Mouse (Mus musculus) ovary, postnatal 36 days (tissue): ENCODE measurements around the gene Usp48.

Experiments used
- DNase-seq: peaks from one replicate; pipeline ENCODE4 v3.0.0; 2022; ENCODE audit warnings: low spot score, mixed read lengths

Usp48 gene

GRCm38 (mm10) chr4:137609702-137610101 lies 16.1 kb downstream of the Usp48 start:
- DNase-seq: no peak

GRCm38 (mm10) chr4:137610256-137610655 lies 16.7 kb downstream of the Usp48 start:
- DNase-seq: no peak

GRCm38 (mm10) chr4:137622847-137623246 lies 29.3 kb downstream of the Usp48 start:
- DNase-seq: no peak

DNA sequence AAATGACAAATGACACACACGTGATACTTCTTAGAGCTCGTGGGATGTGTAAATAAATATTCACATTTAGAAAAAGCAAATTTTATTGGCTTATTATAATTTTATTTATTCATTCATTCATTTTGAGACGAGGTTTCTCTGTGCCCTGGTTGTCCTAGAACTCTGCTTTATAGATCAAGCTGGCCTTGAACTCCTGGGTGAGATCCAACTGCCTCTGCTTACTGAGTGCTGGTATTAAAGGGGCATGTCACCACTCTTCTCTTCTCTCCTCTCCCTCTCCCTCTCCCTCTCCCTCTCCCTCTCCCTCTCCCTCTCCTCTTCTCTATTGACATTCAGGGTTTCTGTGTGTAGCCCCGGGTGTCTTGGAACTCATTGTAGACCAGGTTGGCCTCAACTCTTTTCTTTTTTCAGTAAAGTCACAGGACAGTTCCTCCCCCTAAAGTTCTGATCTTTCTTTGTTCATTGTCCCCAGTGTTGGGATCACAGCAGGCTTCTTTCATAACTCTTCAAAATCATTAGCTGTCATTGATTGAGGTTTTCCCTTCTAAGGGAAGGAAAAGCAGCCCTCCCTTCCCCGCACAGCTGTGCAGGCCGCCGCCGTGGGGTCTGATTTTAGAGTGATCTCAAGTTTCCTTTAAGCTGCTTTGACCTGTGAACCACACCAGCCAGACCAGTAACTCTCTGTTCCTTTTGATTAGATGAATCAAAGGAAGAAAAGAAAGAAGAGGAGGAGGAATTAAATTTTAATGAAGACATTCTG lies 34.1 kb downstream of the Usp48 start:
- no peak for DNase-seq

DNA sequence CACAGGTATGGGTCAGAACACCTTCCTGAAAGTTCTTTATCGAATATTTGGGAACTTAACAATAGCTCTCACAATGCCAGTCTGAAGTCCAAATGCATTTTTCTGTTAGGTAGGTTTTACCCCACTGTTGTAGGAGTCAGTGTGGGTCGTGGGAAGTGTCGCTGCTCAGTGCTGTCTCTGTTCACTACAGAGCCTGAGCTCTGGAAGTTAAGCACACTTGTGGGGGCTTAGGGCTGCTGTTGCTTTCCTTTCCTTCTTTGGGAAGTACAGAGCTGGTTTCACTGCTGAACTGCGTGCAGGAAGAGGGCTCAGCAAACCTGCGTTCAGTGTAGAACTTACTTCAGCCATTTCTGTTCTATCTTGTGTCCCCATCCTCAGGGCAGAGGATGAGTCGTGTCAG lies 34.8 kb downstream of the Usp48 start:
- DNase-seq: no peak

GRCm38 (mm10) chr4:137629354-137629753 lies 35.8 kb downstream of the Usp48 start:
- peak; percentile 36 for DNase-seq

- no peak for DNase-seq
Observed at GRCm38 (mm10) chr4:137630153-137630552, 36.6 kb downstream of the Usp48 start.

GRCm38 (mm10) chr4:137631596-137631995 lies 38.0 kb downstream of the Usp48 start:
- DNase-seq: peak; percentile 70

DNA sequence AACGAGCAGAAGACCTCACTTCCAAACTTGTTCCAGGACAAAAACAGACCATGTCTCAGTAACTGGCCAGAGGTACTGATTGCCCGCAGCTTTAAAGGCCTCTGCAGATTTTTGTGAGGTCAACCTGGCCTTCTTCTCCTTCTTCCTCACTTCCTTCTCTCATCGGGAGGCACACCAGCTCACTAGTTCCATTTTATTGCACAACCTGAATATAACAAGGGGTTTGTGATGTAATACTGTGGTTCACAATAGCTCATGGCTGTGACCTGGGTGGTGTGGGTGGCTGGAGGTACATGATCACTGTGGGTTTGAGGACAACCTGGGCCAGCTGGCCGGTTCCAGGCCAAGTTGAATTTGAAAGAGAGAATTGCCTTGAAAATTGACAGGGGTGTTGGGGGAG lies 39.8 kb downstream of the Usp48 start:
- DNase-seq: no peak

DNA sequence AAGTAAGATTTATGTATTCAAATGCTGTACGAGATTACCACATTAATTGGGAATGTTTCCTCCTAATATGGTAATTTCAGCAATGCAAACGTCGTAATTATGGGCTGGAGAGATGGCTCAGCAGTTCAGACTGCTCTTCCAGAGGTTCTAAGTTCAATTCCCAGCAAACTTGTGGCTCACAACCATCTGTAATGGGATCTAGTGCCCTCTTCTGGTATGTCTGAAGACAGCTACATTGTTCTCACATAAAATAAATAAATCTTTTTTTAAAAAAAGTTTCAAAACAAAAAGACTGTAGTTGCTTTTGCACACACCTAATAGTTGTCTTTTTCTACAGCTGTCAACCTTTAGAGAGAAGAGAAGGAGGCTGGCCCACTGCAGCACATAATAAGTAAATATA lies 43.0 kb downstream of the Usp48 start:
- DNase-seq: no peak

DNA sequence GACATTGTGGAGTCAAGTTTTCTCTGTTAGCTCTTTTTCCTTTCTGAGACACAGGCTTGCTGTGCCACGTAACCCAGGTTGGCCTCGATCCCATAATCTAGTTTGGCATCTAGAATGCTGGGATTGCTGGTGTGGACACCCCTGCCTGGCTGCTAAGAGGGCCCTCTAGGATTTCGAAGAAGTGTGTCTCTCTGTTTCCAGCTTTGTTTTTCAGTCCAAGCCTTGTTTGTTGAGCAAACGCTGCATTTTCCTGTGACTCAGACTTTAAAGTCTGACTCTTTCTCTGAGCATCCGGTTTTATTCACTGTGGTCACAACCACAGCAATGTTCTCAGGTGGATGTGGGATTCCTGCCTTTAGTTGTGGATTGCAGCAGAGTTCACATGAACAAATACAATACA lies 48.0 kb downstream of the Usp48 start:
- no peak for DNase-seq

GRCm38 (mm10) chr4:137642101-137642500 lies 48.5 kb downstream of the Usp48 start:
- DNase-seq: no peak

DNA sequence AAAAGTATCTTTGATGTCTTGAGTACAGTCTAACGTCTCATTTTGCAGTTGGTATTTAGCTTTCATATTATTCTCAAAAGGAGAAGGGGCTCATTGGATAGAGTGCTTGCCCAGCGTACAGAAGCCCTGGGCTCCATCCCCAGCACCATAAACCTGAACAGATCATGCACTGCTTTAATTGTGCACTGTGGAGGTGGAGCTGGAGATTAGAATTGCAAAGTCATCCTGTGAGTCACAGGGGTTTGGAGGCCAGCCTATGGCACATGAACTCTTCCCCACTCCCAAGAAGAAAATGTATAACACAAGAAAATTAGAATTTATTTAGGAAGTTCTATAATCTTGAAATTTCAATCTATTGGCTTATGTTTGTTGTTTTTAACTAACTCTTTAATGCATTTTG lies 49.9 kb downstream of the Usp48 start:
- no peak for DNase-seq

GRCm38 (mm10) chr4:137646262-137646661 lies 52.7 kb downstream of the Usp48 start:
- no peak for DNase-seq

- DNase-seq: no peak
Observed at GRCm38 (mm10) chr4:137647648-137648047, 54.1 kb downstream of the Usp48 start.

GRCm38 (mm10) chr4:137648230-137648629 lies 54.7 kb downstream of the Usp48 start:
- DNase-seq: no peak

DNA sequence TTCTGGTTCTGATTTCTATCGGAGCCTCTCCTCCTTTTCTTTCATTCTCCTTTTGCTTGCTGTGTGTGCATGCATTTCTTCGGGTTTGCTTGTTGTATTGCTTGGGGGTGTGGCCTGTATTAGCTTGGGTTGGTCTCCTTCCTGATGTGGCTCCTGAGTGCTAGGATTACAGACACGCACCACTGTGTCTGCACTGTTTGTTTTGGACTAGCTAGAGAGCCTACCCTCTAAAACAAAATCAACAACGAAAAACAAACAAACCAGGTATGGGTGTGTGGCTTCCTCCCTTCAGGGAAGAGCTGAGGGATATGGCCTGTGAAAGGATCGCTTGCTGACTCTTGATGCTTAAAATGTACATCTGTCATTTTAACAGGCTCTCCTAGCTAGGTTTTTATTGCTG lies 57.4 kb downstream of the Usp48 start:
- no peak for DNase-seq

GRCm38 (mm10) chr4:137652835-137653346 lies 59.3 kb downstream of the Usp48 start:
- no peak for DNase-seq

DNA sequence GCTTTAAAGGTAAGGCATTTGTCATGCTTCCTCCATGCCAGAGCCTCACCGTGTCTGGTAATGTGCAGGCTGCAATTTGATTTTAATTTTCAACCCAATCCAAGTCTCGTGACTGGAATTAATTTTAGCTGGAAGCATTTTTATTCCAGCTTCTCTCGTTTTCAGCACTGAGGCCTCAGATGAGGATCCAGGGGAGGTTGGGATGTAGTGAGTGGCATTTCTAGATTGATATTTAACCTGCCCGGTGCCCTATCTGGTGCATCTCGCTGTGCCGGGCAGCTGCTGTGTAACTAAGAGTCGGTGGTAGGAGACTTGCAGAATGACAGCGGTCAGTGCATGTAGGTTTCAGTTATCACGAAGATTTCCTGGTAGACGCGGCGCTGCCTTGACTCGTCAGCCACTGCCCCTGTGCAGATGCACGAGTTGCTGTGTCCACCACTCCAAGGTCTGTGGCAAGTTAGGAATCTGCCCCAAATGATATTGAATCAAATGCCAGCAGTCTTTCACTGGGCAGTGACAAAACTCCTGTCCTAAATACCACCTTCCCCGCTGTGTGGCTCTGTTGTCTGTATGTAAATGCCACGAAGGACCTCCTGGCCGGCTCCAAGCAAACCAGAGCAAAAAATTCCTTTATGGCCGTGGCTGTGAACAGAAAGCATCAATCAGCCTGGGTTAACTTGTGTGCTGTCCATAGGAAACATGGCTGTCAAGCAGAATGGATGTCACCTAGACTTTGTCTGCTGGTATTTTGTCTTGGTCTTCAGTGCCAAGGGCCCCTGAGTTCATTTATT lies 61.9 kb downstream of the Usp48 start:
- DNase-seq: no peak

GRCm38 (mm10) chr4:137657674-137658073 lies 64.1 kb downstream of the Usp48 start:
- no peak for DNase-seq

GRCm38 (mm10) chr4:137659541-137659940 lies 66.0 kb downstream of the Usp48 start:
- no peak for DNase-seq

- no peak for DNase-seq
Observed at GRCm38 (mm10) chr4:137660364-137661077, 67.0 kb downstream of the Usp48 start.

- no peak for DNase-seq
Observed at GRCm38 (mm10) chr4:137661078-137661450, 67.5 kb downstream of the Usp48 start.
